In genomic region chr9:95636395-95636794, GRCm38 (mm10) we compare ENCODE assay signal across 13 mouse cellular contexts. TPM values are rescaled to one million over a fixed set of nuclear protein-coding genes. Genes with fewer than 3 reads are reported as not detected.
A peak's percentile ranks its signal among the peaks of the same experiment; 100 is the strongest.
DNase-seq lines count a peak whose midpoint lies in the region; ATAC-seq lines count a peak whose summit lies in the region.
"Had no signal": no experiment of that assay in that cellular context is flagged by ENCODE, and none has a peak within 500 bp of the region (broad histone marks: within the 10 kb centered on the region; RNA-seq: fewer than 3 reads in every experiment).

No protein-coding gene starts in this region.

- H3K4me1 ChIP-seq in forebrain, embryonic 10.5 days, result peaks cover 21% of the 10 kb centered on the region
- H3K4me1 ChIP-seq in forebrain, embryonic 16.5 days (replicated peaks; ENCODE audit: control insufficient read depth, insufficient read depth, low read length), result peaks cover 3% of the 10 kb centered on the region; the same call in 1 of the 2 replicates
- peaks cover 10% of the 10 kb centered on the region for H3K4me1 ChIP-seq in lung, embryonic 15.5 days
- H3K4me1 ChIP-seq in limb, embryonic 13.5 days, result peaks cover 24% of the 10 kb centered on the region
- no peaks in the 10 kb centered on the region; the same call in 1 of the 2 replicates for H3K4me1 ChIP-seq in neural tube, embryonic 14.5 days (ENCODE audit: control insufficient read depth, insufficient read depth, low read length)
- H3K4me1 ChIP-seq: liver, embryonic 15.5 days had no signal

- ATAC-seq in forebrain, embryonic 16.5 days, result no peak
- ATAC-seq in lung, embryonic 15.5 days (ENCODE audit: borderline replicate concordance, extremely low read depth, low FRiP score, low TSS enrichment), result no peak
- ATAC-seq in limb, embryonic 13.5 days (ENCODE audit: low FRiP score, low read depth), result no peak
- no peak for ATAC-seq in neural tube, embryonic 14.5 days (ENCODE audit: low read depth)
- ATAC-seq in megakaryocyte progenitor cell, adult 5-6 weeks (replicated peaks; ENCODE audit: poor library complexity), result no peak

- H3K9ac ChIP-seq in forebrain, embryonic 16.5 days (replicated peaks; ENCODE audit: low read depth, low read length), result no peak overlapping the region
- no peak overlapping the region for H3K9ac ChIP-seq in lung, embryonic 15.5 days
- H3K9ac ChIP-seq in limb, embryonic 13.5 days, result no peak overlapping the region
- H3K9ac ChIP-seq in neural tube, embryonic 14.5 days (replicated peaks; ENCODE audit: low read depth, low read length), result no peak overlapping the region
- H3K9ac ChIP-seq: liver, embryonic 15.5 days had no signal

- WGBS in forebrain, embryonic 10.5 days, result 66% methylated on average over 4 of the region's 4 CpGs
- 70% methylated on average over 4 of the region's 4 CpGs for WGBS in forebrain, embryonic 16.5 days
- WGBS in lung, embryonic 15.5 days, result 77% methylated on average over 4 of the region's 4 CpGs
- WGBS in limb, embryonic 13.5 days, result 53% methylated on average over 4 of the region's 4 CpGs
- WGBS in neural tube, embryonic 14.5 days, result 65% methylated on average over 4 of the region's 4 CpGs

- H3K4me3 ChIP-seq in forebrain, embryonic 10.5 days, result peak overlapping the region; percentile 77; the same call in 1 of the 2 replicates
- H3K4me3 ChIP-seq in forebrain, embryonic 16.5 days (replicated peaks; ENCODE audit: low read length), result no peak overlapping the region
- H3K4me3 ChIP-seq in lung, embryonic 15.5 days, result no peak overlapping the region
- H3K4me3 ChIP-seq in limb, embryonic 13.5 days, result peak overlapping the region; percentile 56; the same call in 1 of the 2 replicates
- no peak overlapping the region for H3K4me3 ChIP-seq in neural tube, embryonic 14.5 days (ENCODE audit: low read depth, low read length)

- no peak overlapping the region for H3K27ac ChIP-seq in forebrain, embryonic 10.5 days
- no peak overlapping the region for H3K27ac ChIP-seq in forebrain, embryonic 16.5 days (ENCODE audit: low read length)
- no peak overlapping the region for H3K27ac ChIP-seq in lung, embryonic 15.5 days
- H3K27ac ChIP-seq in limb, embryonic 13.5 days, result no peak overlapping the region
- no peak overlapping the region for H3K27ac ChIP-seq in neural tube, embryonic 14.5 days (ENCODE audit: low read depth, low read length)
- H3K27ac ChIP-seq: liver, embryonic 15.5 days had no signal

- H3K9me3 ChIP-seq in forebrain, embryonic 10.5 days, result 0 out of 2 replicates have a peak, but pooled peaks cover 3% of the 10 kb centered on the region
- H3K9me3 ChIP-seq in forebrain, embryonic 16.5 days (ENCODE audit: control insufficient read depth, low read length), result no peaks in the 10 kb centered on the region
- no peaks in the 10 kb centered on the region for H3K9me3 ChIP-seq in lung, embryonic 15.5 days
- no peaks in the 10 kb centered on the region for H3K9me3 ChIP-seq in limb, embryonic 13.5 days
- H3K9me3 ChIP-seq in neural tube, embryonic 14.5 days (ENCODE audit: control insufficient read depth, low read length), result no peaks in the 10 kb centered on the region
- H3K9me3 ChIP-seq: liver, embryonic 15.5 days had no signal

- H3K27me3 ChIP-seq in forebrain, embryonic 10.5 days (ENCODE audit: poor library complexity, severe bottlenecking), result peaks cover 44% of the 10 kb centered on the region
- H3K27me3 ChIP-seq in forebrain, embryonic 16.5 days (replicated peaks; ENCODE audit: control insufficient read depth, insufficient read depth, low read length), result 0 out of 2 replicates have a peak, but pooled peaks cover 7% of the 10 kb centered on the region
- H3K27me3 ChIP-seq in lung, embryonic 15.5 days, result peaks cover 46% of the 10 kb centered on the region; the same call in 1 of the 2 replicates
- H3K27me3 ChIP-seq in limb, embryonic 13.5 days, result 0 out of 2 replicates have a peak, but pooled peaks cover 2% of the 10 kb centered on the region
- peaks cover 2% of the 10 kb centered on the region; the same call in 1 of the 2 replicates for H3K27me3 ChIP-seq in neural tube, embryonic 14.5 days (ENCODE audit: control insufficient read depth, insufficient read depth, low read length)

- no peak overlapping the region for H3K4me2 ChIP-seq in forebrain, embryonic 16.5 days (ENCODE audit: low read length)
- peak overlapping the region; percentile 99 for H3K4me2 ChIP-seq in lung, embryonic 15.5 days
- peak overlapping the region; percentile 82; the same call in 1 of the 2 replicates for H3K4me2 ChIP-seq in limb, embryonic 13.5 days (replicated peaks)
- H3K4me2 ChIP-seq in neural tube, embryonic 14.5 days (ENCODE audit: low read depth, low read length), result peak overlapping the region; percentile 99; the same call in 1 of the 2 replicates

- no peaks in the 10 kb centered on the region for H3K36me3 ChIP-seq in forebrain, embryonic 10.5 days (replicated peaks)
- H3K36me3 ChIP-seq in forebrain, embryonic 16.5 days (ENCODE audit: control insufficient read depth, insufficient read depth), result no peaks in the 10 kb centered on the region
- H3K36me3 ChIP-seq in lung, embryonic 15.5 days, result no peaks in the 10 kb centered on the region
- H3K36me3 ChIP-seq in limb, embryonic 13.5 days, result no peaks in the 10 kb centered on the region
- no peaks in the 10 kb centered on the region for H3K36me3 ChIP-seq in neural tube, embryonic 14.5 days (ENCODE audit: control insufficient read depth, insufficient read depth, low read length)
- H3K36me3 ChIP-seq: liver, embryonic 15.5 days had no signal

- no peak for DNase-seq in forebrain, embryonic 10.5 days (ENCODE audit: extremely low spot score, low spot score)
- DNase-seq in lung, postnatal 10 days, result no peak
- no peak for DNase-seq in layer of hippocampus, postnatal 10 days (ENCODE audit: low spot score in 2 of 2)
- DNase-seq: kidney, postnatal 25 days; right cerebral cortex, postnatal 14 days had no signal

RNA-seq across cellular contexts. Expression of gene Pcolce2, which starts 1.0 kb away (rescaled TPM):
- 3.9 and 4.7 TPM in 2 replicates for polyA plus RNA-seq in forebrain, embryonic 10.5 days (2016; fragmentation: Nextera tagmentation; extraction: Ambion mirVana)
- polyA plus RNA-seq in forebrain, embryonic 16.5 days (2015; fragmentation: Nextera tagmentation; extraction: Ambion mirVana), result 1.7 and 1.8 TPM in 2 replicates
- polyA plus RNA-seq in lung, embryonic 15.5 days (2015; fragmentation: Nextera tagmentation; extraction: Ambion mirVana), result 8.0 and 8.3 TPM in 2 replicates
- 17.0 and 20.3 TPM in 2 replicates for polyA plus RNA-seq in limb, embryonic 13.5 days (2015; fragmentation: Nextera tagmentation; extraction: Ambion mirVana)
- 1.7 and 2.8 TPM in 2 replicates for polyA plus RNA-seq in neural tube, embryonic 14.5 days (2014; fragmentation: Nextera tagmentation; extraction: Ambion mirVana)
- total RNA-seq in layer of hippocampus, postnatal 10 days (2021), result 1 to 10 TPM; 2.1 to 3.1 TPM
- total RNA-seq in megakaryocyte progenitor cell, adult 5-6 weeks (2015), result not detected in 2 replicates
- 0.12 TPM in 1 of 2 replicates, not detected in the other for total RNA-seq in megakaryocyte progenitor cell, adult 5-6 weeks (2017)
- total RNA-seq: common myeloid progenitor, adult 5-6 weeks; neutrophil, adult 5-6 weeks had no signal

Comparison
In these comparisons a context has a peak if more than half of its experiments do, and no peak if none do; other contexts are left out.
1. H3K4me3 ChIP-seq: peak in forebrain, embryonic 10.5 days (single experiment) and limb, embryonic 13.5 days (single experiment); none in forebrain, embryonic 16.5 days (single experiment), lung, embryonic 15.5 days (single experiment) and neural tube, embryonic 14.5 days (single experiment).